Mouse (Mus musculus): ENCODE measurements around the gene Tbc1d2b. TPM values are rescaled to one million over a fixed set of nuclear protein-coding genes. Genes with fewer than 3 reads are reported as not detected.
A peak's percentile ranks its signal among the peaks of the same experiment; 100 is the strongest.

Gene Tbc1d2b
- polyA plus RNA-seq, 1 experiment from 2014 or later: 6.1 TPM

GRCm38 (mm10) chr9:90235258-90235882, 35.2 kb downstream of the Tbc1d2b start:
- Histone ChIP-seq H3K4me1 (no peaks in the 10 kb centered on the region), H3K27me3 (no peaks in the 10 kb centered on the region), H3K36me3 (no peaks in the 10 kb centered on the region), H3K9me3 (no peaks in the 10 kb centered on the region), H3K4me2 (replicated peaks) (no peak overlapping the region), H3K9ac (replicated peaks) (no peak overlapping the region), H3K27ac (replicated peaks) (no peak overlapping the region), H3K4me3 (no peak overlapping the region)
- 90% methylated on average over 10 of the region's 10 CpGs for WGBS
- ATAC-seq (replicated peaks): no peak

GRCm38 (mm10) chr9:90234786-90235185, 35.8 kb downstream of the Tbc1d2b start:
- Histone ChIP-seq H3K4me1 (no peaks in the 10 kb centered on the region), H3K9ac (replicated peaks) (no peak overlapping the region), H3K27ac (replicated peaks) (no peak overlapping the region), H3K9me3 (no peaks in the 10 kb centered on the region), H3K36me3 (no peaks in the 10 kb centered on the region), H3K4me2 (replicated peaks) (no peak overlapping the region), H3K27me3 (no peaks in the 10 kb centered on the region), H3K4me3 (no peak overlapping the region)
- ATAC-seq (replicated peaks): no peak
- WGBS: 94% methylated on average over 5 of the region's 5 CpGs

GRCm38 (mm10) chr9:90233906-90234419, 36.6 kb downstream of the Tbc1d2b start:
- ATAC-seq (replicated peaks): 0 out of 2 replicates have a peak, but pooled peaks have one; percentile 23
- no peaks in the 10 kb centered on the region for H3K4me1 ChIP-seq
- H3K4me3 ChIP-seq: no peak overlapping the region
- no peaks in the 10 kb centered on the region for H3K27me3 ChIP-seq
- H3K36me3 ChIP-seq: no peaks in the 10 kb centered on the region
- H3K9ac ChIP-seq (replicated peaks): no peak overlapping the region
- WGBS: 93% methylated on average over 5 of the region's 5 CpGs
- no peak overlapping the region for H3K27ac ChIP-seq (replicated peaks)
- no peak overlapping the region for H3K4me2 ChIP-seq (replicated peaks)
- no peaks in the 10 kb centered on the region for H3K9me3 ChIP-seq

GRCm38 (mm10) chr9:90232781-90233690, 37.6 kb downstream of the Tbc1d2b start:
- Histone ChIP-seq H3K27ac (replicated peaks) (no peak overlapping the region), H3K4me3 (no peak overlapping the region), H3K36me3 (no peaks in the 10 kb centered on the region)

GRCm38 (mm10) chr9:90227171-90227570, 43.4 kb downstream of the Tbc1d2b start:
- no peaks in the 10 kb centered on the region for H3K27me3 ChIP-seq
- no peak overlapping the region for H3K27ac ChIP-seq (replicated peaks)
- no peak overlapping the region for H3K4me2 ChIP-seq (replicated peaks)
- H3K4me1 ChIP-seq: no peaks in the 10 kb centered on the region
- ATAC-seq (replicated peaks): no peak
- no peak overlapping the region for H3K4me3 ChIP-seq
- 76% methylated on average over 12 of the region's 12 CpGs for WGBS
- no peak overlapping the region for H3K9ac ChIP-seq (replicated peaks)
- H3K36me3 ChIP-seq: 0 out of 2 replicates have a peak, but pooled peaks cover 6% of the 10 kb centered on the region
- no peaks in the 10 kb centered on the region for H3K9me3 ChIP-seq

More at GRCm38 (mm10) chr9:90232781-90233690, 37.6 kb downstream of the Tbc1d2b start:
- H3K27me3 ChIP-seq: no peaks in the 10 kb centered on the region
- H3K9me3 ChIP-seq: no peaks in the 10 kb centered on the region
- ATAC-seq (replicated peaks): no peak
- H3K4me1 ChIP-seq: no peaks in the 10 kb centered on the region
- H3K4me2 ChIP-seq (replicated peaks): no peak overlapping the region
- no peak overlapping the region for H3K9ac ChIP-seq (replicated peaks)
- WGBS: 88% methylated on average over 8 of the region's 8 CpGs

- ATAC-seq (replicated peaks): no peak
- Histone ChIP-seq H3K4me2 (replicated peaks) (no peak overlapping the region), H3K4me3 (no peak overlapping the region), H3K27me3 (no peaks in the 10 kb centered on the region), H3K9ac (replicated peaks) (no peak overlapping the region), H3K27ac (replicated peaks) (no peak overlapping the region), H3K4me1 (no peaks in the 10 kb centered on the region), H3K36me3 (peaks cover 10% of the 10 kb centered on the region; the same call in 1 of the 2 replicates), H3K9me3 (no peaks in the 10 kb centered on the region)
- 92% methylated on average over 2 of the region's 2 CpGs for WGBS
These were observed 43.9 kb downstream of the Tbc1d2b start for GRCm38 (mm10) chr9:90226742-90227096.

- Histone ChIP-seq H3K27me3 (no peaks in the 10 kb centered on the region), H3K27ac (replicated peaks) (no peak overlapping the region), H3K36me3 (peaks cover 11% of the 10 kb centered on the region; the same call in 1 of the 2 replicates), H3K4me3 (no peak overlapping the region), H3K4me2 (replicated peaks) (no peak overlapping the region), H3K4me1 (no peaks in the 10 kb centered on the region), H3K9me3 (no peaks in the 10 kb centered on the region), H3K9ac (replicated peaks) (no peak overlapping the region)
- WGBS: 87% methylated on average over 21 of the region's 21 CpGs
- ATAC-seq (replicated peaks): no peak
These were observed 44.4 kb downstream of the Tbc1d2b start for GRCm38 (mm10) chr9:90226081-90226741.

GRCm38 (mm10) chr9:90222275-90222674, 48.3 kb downstream of the Tbc1d2b start:
- peaks cover 17% of the 10 kb centered on the region; the same call in 1 of the 2 replicates for H3K36me3 ChIP-seq
- H3K27ac ChIP-seq (replicated peaks): no peak overlapping the region
- no peak overlapping the region for H3K9ac ChIP-seq (replicated peaks)
- no peak overlapping the region for H3K4me3 ChIP-seq
- no peak for ATAC-seq (replicated peaks)
- no peaks in the 10 kb centered on the region for H3K9me3 ChIP-seq
- H3K27me3 ChIP-seq: no peaks in the 10 kb centered on the region
- H3K4me1 ChIP-seq: no peaks in the 10 kb centered on the region
- 84% methylated on average over 3 of the region's 3 CpGs for WGBS
- no peak overlapping the region for H3K4me2 ChIP-seq (replicated peaks)

- no peak overlapping the region for H3K4me2 ChIP-seq (replicated peaks)
- peaks cover 13% of the 10 kb centered on the region; the same call in 1 of the 2 replicates for H3K36me3 ChIP-seq
- H3K9ac ChIP-seq (replicated peaks): no peak overlapping the region
- no peaks in the 10 kb centered on the region for H3K27me3 ChIP-seq
- no peak overlapping the region for H3K4me3 ChIP-seq
- no peak overlapping the region for H3K27ac ChIP-seq (replicated peaks)
- ATAC-seq (replicated peaks): no peak
- no peaks in the 10 kb centered on the region for H3K4me1 ChIP-seq
- 51% methylated on average over 4 of the region's 4 CpGs for WGBS
- H3K9me3 ChIP-seq: no peaks in the 10 kb centered on the region
These were observed 53.1 kb downstream of the Tbc1d2b start for GRCm38 (mm10) chr9:90217501-90217900.

- Histone ChIP-seq H3K27me3 (no peaks in the 10 kb centered on the region), H3K9me3 (no peaks in the 10 kb centered on the region), H3K4me1 (no peaks in the 10 kb centered on the region), H3K36me3 (peaks cover 7% of the 10 kb centered on the region; the same call in 1 of the 2 replicates), H3K4me3 (no peak overlapping the region), H3K27ac (replicated peaks) (no peak overlapping the region), H3K4me2 (replicated peaks) (no peak overlapping the region), H3K9ac (replicated peaks) (no peak overlapping the region)
- no peak for ATAC-seq (replicated peaks)
- WGBS: 84% methylated on average over 11 of the region's 11 CpGs
These were observed 54.2 kb downstream of the Tbc1d2b start for GRCm38 (mm10) chr9:90216259-90217001.

- ATAC-seq (replicated peaks): no peak
- WGBS: 81% methylated on average over 3 of the region's 3 CpGs
- H3K9ac ChIP-seq (replicated peaks): no peak overlapping the region
- no peak overlapping the region for H3K27ac ChIP-seq (replicated peaks)
- H3K4me1 ChIP-seq: no peaks in the 10 kb centered on the region
- no peak overlapping the region for H3K4me2 ChIP-seq (replicated peaks)
- peaks cover 3% of the 10 kb centered on the region; the same call in 1 of the 2 replicates for H3K36me3 ChIP-seq
- H3K27me3 ChIP-seq: no peaks in the 10 kb centered on the region
- no peaks in the 10 kb centered on the region for H3K9me3 ChIP-seq
- no peak overlapping the region for H3K4me3 ChIP-seq
These were observed 57.5 kb downstream of the Tbc1d2b start for GRCm38 (mm10) chr9:90213127-90213526.

Measured in forebrain, embryonic 15.5 days (tissue).